Comparison of ENCODE assay signal across 8 mouse cellular contexts in genomic region chr3:90508950-90509746, GRCm38 (mm10). TPM values are rescaled to one million over a fixed set of nuclear protein-coding genes. Genes with fewer than 3 reads are reported as not detected.
DNase-seq lines count a peak whose midpoint lies in the region; ATAC-seq lines count a peak whose summit lies in the region.

TSS of gene Chtop (minus strand) at chr3:90509498.

- peaks cover 36% of the 10 kb centered on the region for H3K36me3 ChIP-seq in hindbrain, embryonic 14.5 days (replicated peaks; ENCODE audit: control insufficient read depth, insufficient read depth)

- ATAC-seq in hindbrain, embryonic 14.5 days (ENCODE audit: low FRiP score): peak; percentile 93

- H3K4me2 ChIP-seq in hindbrain, embryonic 14.5 days (replicated peaks): peak within 1 kb of the TSS; percentile 88

- WGBS in hindbrain, embryonic 14.5 days: under 1% methylated on average over 66 of the region's 66 CpGs

- H3K4me1 ChIP-seq in hindbrain, embryonic 14.5 days (replicated peaks; ENCODE audit: control insufficient read depth, insufficient read depth, low read length): peaks cover 20% of the 10 kb centered on the region

- peak within 1 kb of the TSS; percentile 91 for H3K9ac ChIP-seq in hindbrain, embryonic 14.5 days

- H3K27me3 ChIP-seq in hindbrain, embryonic 14.5 days (ENCODE audit: control insufficient read depth, insufficient read depth, low read length): peaks cover 16% of the 10 kb centered on the region

- no peaks in the 10 kb centered on the region for H3K9me3 ChIP-seq in hindbrain, embryonic 14.5 days (ENCODE audit: control insufficient read depth, low read length)

- peak; percentile 99 for DNase-seq in R1 (ENCODE audit: low read depth, low spot score)
- DNase-seq in cerebellum, postnatal 25 days: peak; percentile 99 to 100
- DNase-seq in frontal cortex, postnatal 25 days (ENCODE audit: low spot score in 2 of 2): peak; percentile 98 to 99
- DNase-seq in hindbrain, embryonic 14.5 days (ENCODE audit: low spot score): peak; percentile 100
- peak; percentile 98 to 99 for DNase-seq in layer of hippocampus, postnatal 36 days
- DNase-seq in lung, postnatal 36 days: peak; percentile 100
- peak; percentile 99 for DNase-seq in retina, postnatal 1 day
- peak; percentile 99 for DNase-seq in urinary bladder, adult 18-20 months (ENCODE audit: low spot score in 2 of 2)

- peak within 1 kb of the TSS; percentile 93 for H3K27ac ChIP-seq in hindbrain, embryonic 14.5 days

- H3K4me3 ChIP-seq in hindbrain, embryonic 14.5 days (replicated peaks; ENCODE audit: low read length): peak within 1 kb of the TSS; percentile 90

RNA-seq across cellular contexts. Expression of gene Chtop, which starts in this region (rescaled TPM):
- 122 and 126 TPM in 2 replicates for polyA plus RNA-seq in hindbrain, embryonic 14.5 days (2014; fragmentation: Nextera tagmentation; extraction: Ambion mirVana)
- 100 to 1,000 TPM; 145 to 152 TPM for total RNA-seq in layer of hippocampus, postnatal 36 days (2021)

Comparison
In these comparisons a context has a peak if more than half of its experiments do, and no peak if none do; other contexts are left out.
1. Peak in every context shown above with its lines: DNase-seq, ATAC-seq, H3K4me3 ChIP-seq and H3K27ac ChIP-seq.